Mouse (Mus musculus) small intestine, adult 2 months (tissue): Measurements from ENCODE around the gene Clec4n. TPM values are rescaled to one million over a fixed set of nuclear protein-coding genes. Genes with fewer than 3 reads are reported as not detected.

Experiments
- H3K27ac ChIP-seq: fragments of 200-500 bp; 2 replicates; pipeline ENCODE4 v1.5.1; 2012; ENCODE audit warnings: low read depth, low read length, control low read depth, inconsistent platforms; ENCODE audit not compliant: insufficient read depth
- H3K27me3 ChIP-seq: fragments of 200-500 bp; 2 replicates; pipeline ENCODE4 v1.6.1; 2012; ENCODE audit warnings: mild to moderate bottlenecking, moderate library complexity, low read length, inconsistent platforms; ENCODE audit not compliant: control insufficient read depth, insufficient read depth
- H3K36me3 ChIP-seq: fragments of 200-500 bp; 2 replicates; pipeline ENCODE4 v1.6.1; 2012; ENCODE audit warnings: mild to moderate bottlenecking, low read length, control low read depth, inconsistent platforms; ENCODE audit not compliant: control insufficient read depth, insufficient read depth
- H3K4me1 ChIP-seq: fragments of 200-500 bp; 2 replicates; pipeline ENCODE4 v1.6.1; 2012; ENCODE audit warnings: low read length, inconsistent platforms, mixed read lengths; ENCODE audit not compliant: control insufficient read depth, insufficient read depth, insufficient read length
- H3K4me3 ChIP-seq: fragments of 200-500 bp; 2 replicates; pipeline ENCODE4 v1.5.1; 2012; ENCODE audit warnings: low read depth, mild to moderate bottlenecking, control low read depth, inconsistent platforms, low read length, moderate library complexity
- CTCF ChIP-seq: fragments of 200-500 bp; IDR thresholded peaks from 2 replicates; pipeline ENCODE4 v1.5.1; 2012; ENCODE audit warnings: low read depth, mild to moderate bottlenecking, control low read depth, inconsistent platforms, low read length, moderate library complexity, mixed read lengths; ENCODE audit not compliant: insufficient replicate concordance, insufficient read length; ENCODE audit errors: extremely low read depth
- POLR2A ChIP-seq: fragments of 200-500 bp; IDR thresholded peaks from 2 replicates; pipeline ENCODE4 v1.6.1; 2012; ENCODE audit warnings: low read depth, mild to moderate bottlenecking, control low read depth, inconsistent platforms, low read length, moderate library complexity
- WGBS: fragments of 180-500 bp; shearing (Covaris S2); methylation state at CpG from one replicate; pipeline ENCODE4 v1.1.7; 2018; 5-methylcytosine and 5-hydroxymethylcytosine counted together
- polyA plus RNA-seq: library from polyadenylated mRNA; depleted of rRNA; stranded (reverse); fragments of >200 nt; gene quantifications from 2 replicates; pipeline ENCODE4 v1.2.3, GENCODE M21; 2012

Clec4n gene
- polyA plus RNA-seq, 1 experiment: 0.75 TPM

DNA sequence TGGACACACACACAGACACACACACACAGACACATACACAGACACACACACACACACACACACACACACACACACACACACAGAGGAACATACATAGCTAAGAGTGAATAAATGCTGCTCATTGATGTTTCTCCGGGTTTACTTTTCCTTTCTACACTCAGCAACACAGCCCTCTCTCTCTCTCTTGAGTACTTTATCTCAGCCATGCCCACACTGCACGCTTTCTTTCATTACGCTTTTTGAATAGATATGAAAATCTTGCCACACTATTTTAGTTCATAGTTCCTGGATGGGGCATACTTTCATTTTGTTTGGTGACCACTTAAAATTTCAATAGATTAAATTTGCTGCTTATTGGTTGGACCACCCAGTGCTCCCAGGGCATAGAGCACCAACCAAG is 34.6 kb downstream of the Clec4n start:
- Histone ChIP-seq H3K4me1 (no peaks in the 10 kb centered on the region), H3K4me3 (no peak overlapping the region), H3K27ac (no peak overlapping the region), H3K27me3 (no peaks in the 10 kb centered on the region), H3K36me3 (no peaks in the 10 kb centered on the region)
- 77% methylated on average over 3 of the region's 3 CpGs for WGBS
- no peak for TF ChIP-seq POLR2A
- no peak for TF ChIP-seq CTCF

DNA sequence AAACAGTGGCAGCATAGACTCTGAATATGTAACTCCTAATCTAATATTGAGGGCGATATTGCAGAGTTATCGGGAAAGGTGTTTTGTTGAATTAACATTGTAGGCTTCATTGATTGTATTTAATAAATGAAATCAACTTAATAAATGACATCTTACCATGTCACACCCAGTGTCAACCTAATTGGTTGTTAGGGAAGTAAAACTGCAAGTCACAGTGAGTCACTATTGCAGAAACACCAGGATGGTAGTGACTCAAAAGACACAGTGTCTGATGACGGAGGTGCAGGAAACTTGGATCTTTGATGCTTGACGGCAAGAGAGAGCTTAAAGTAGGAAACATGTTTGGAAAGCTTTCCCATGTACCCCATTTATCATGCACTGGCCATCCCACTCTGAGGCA is 36.2 kb downstream of the Clec4n start:
- H3K27me3 ChIP-seq: no peaks in the 10 kb centered on the region
- H3K4me3 ChIP-seq: no peak overlapping the region
- H3K36me3 ChIP-seq: no peaks in the 10 kb centered on the region
- 84% methylated on average over 4 of the region's 4 CpGs for WGBS
- TF ChIP-seq CTCF: no peak
- no peak for TF ChIP-seq POLR2A
- no peak overlapping the region for H3K27ac ChIP-seq
- H3K4me1 ChIP-seq: no peaks in the 10 kb centered on the region

DNA sequence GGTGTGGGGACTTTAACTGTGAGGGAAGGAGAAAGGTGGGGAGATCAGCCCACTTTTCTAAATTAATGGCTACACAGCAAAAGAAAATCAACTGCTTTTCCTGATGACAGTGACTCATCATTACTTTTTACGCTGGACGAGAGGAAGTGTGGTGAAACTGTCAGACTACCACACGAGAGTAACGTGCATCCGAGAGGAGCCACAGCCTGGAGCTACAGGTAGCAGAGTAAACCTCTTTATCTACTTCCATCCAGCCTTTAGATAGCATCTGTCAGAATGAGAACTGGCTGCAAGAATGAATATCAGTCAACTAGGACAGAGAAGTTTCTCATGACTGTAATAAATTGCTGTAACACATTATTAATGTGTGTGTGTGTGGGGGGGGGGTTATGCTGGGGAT is 37.3 kb downstream of the Clec4n start:
- Histone ChIP-seq H3K4me3 (no peak overlapping the region), H3K27ac (no peak overlapping the region), H3K36me3 (no peaks in the 10 kb centered on the region), H3K27me3 (no peaks in the 10 kb centered on the region), H3K4me1 (no peaks in the 10 kb centered on the region)
- TF ChIP-seq POLR2A: no peak
- TF ChIP-seq CTCF: no peak
- WGBS: 62% methylated on average over 5 of the region's 5 CpGs

DNA sequence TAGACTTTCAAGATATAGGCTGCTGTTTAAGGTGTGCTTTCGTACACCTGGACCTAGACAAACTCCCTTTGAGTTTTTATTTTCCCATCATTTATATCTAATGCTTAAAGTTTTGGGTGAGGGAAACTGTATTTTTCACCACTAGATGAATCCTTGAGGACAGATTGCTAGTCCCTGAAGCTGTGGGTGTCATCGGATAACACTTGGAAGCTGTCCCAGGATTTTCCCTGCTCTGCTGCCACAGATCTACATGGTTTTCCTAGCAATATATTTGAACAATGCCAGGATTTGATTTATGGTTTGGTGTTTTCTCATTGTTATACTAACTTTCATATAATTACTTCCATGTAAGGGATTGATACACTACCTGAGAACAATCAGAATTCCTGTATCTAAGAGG is 49.8 kb downstream of the Clec4n start:
- Histone ChIP-seq H3K36me3 (no peaks in the 10 kb centered on the region), H3K4me3 (no peak overlapping the region), H3K27ac (no peak overlapping the region), H3K27me3 (no peaks in the 10 kb centered on the region), H3K4me1 (no peaks in the 10 kb centered on the region)
- no peak for TF ChIP-seq CTCF
- no peak for TF ChIP-seq POLR2A
- 86% methylated on average over 2 of the region's 2 CpGs for WGBS

DNA sequence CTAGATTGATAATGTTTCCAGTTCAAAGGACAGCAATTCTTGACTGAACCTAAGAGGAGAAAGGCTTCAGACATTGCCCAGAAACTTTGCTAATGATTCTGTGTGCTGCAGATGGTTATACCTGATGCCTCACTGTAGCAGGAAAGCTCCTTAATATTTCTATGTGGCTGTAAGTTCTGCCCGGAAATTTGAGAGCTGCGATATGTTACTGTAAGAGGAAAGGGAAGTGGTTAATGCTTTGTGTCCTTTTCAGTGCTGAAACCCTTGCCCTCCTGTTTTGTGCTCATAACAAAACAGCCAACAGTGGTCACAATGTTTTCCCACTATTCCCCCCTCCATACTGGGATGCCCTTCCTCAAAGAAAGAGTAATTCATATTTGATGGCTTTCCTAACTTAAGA is 56.7 kb downstream of the Clec4n start:
- H3K27me3 ChIP-seq: no peaks in the 10 kb centered on the region
- no peak overlapping the region for H3K4me3 ChIP-seq
- WGBS: 78% methylated on average over 2 of the region's 2 CpGs
- no peaks in the 10 kb centered on the region for H3K36me3 ChIP-seq
- H3K27ac ChIP-seq: no peak overlapping the region
- no peaks in the 10 kb centered on the region for H3K4me1 ChIP-seq
- TF ChIP-seq CTCF (no peak), POLR2A (no peak)

DNA sequence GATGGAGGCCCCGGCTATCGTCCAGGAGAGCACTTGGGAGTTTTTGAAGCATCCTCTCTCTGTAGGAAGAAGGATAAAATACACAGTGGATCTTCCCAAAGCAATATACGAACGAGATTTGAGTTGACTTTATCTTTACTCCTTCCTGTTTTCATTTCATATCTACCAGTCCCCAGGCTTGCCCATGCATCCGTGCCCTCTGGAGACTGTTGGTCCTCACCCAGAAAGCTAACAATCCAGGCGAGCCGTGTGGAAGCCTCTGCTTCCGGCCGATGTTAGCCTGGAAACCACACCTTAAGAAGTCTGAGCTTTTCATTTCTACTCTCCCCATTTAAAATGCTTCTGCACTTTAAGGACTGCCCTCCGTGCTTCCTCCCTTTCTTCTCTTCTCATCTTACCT is 59.3 kb downstream of the Clec4n start:
- Histone ChIP-seq H3K36me3 (no peaks in the 10 kb centered on the region), H3K4me3 (no peak overlapping the region), H3K27ac (no peak overlapping the region), H3K4me1 (no peaks in the 10 kb centered on the region), H3K27me3 (no peaks in the 10 kb centered on the region)
- TF ChIP-seq POLR2A (no peak), CTCF (no peak)
- WGBS: 64% methylated on average over 10 of the region's 10 CpGs

DNA sequence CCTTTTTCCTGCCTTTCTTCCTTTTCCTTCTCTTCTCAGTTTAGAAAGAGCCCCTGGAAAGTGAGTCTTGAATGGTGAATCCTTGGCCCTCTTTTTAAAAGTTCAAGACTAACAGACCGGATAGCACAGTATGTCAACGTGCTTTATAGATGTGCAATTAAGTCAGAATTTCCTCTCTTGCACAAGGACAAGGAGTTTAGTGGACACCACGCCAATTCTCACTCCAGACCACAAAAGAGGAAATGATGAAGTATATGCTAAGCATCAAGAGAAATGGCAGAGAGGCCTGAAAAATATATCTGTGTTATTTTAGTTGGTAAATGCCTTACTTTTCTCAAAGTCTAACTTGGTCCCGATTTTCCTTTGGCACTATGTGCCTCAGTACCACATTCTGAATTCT is 60.1 kb downstream of the Clec4n start, which contains the start of gene Clec4e:
Clec4e (minus strand) TSS at position 118 of the 400 bp plus-strand sequence.
- TF ChIP-seq CTCF: no peak
- no peak for TF ChIP-seq POLR2A

More for the DNA sequence above, 60.1 kb downstream of the Clec4n start, which contains the start of gene Clec4e:
- Histone ChIP-seq H3K4me3 (no peak within 1 kb of the TSS), H3K27ac (no peak within 1 kb of the TSS), H3K36me3 (no peaks in the 10 kb centered on the region), H3K27me3 (no peaks in the 10 kb centered on the region), H3K4me1 (no peaks in the 10 kb centered on the region)
- WGBS: 70% methylated on average over 4 of the region's 4 CpGs
